Mouse (Mus musculus) intestine, embryonic 16.5 days (tissue): ENCODE results near the gene Myo1g. TPM values are rescaled to one million over a fixed set of nuclear protein-coding genes. Genes with fewer than 3 reads are reported as not detected.

Source experiments
- ATAC-seq: fragments of 200-750 bp; cut with Nextera tagmentation; 2 replicates; pipeline ENCODE4 v1.8.0; 2017; ENCODE audit warnings: moderate TSS enrichment, moderate library complexity
- H3K27ac ChIP-seq: fragments of 300-500 bp; sonication (generic); 2 replicates; pipeline ENCODE4 v1.5.1; 2014; ENCODE audit warnings: mild to moderate bottlenecking, low read length
- H3K27me3 ChIP-seq: fragments of 300-500 bp; sonication (generic); replicated peaks from 2 replicates; pipeline ENCODE4 v1.6.1; 2014; ENCODE audit warnings: low read length, control low read depth, mixed read lengths; ENCODE audit not compliant: control insufficient read depth, insufficient read depth
- H3K36me3 ChIP-seq: fragments of 300-500 bp; sonication (generic); 2 replicates; pipeline ENCODE4 v1.6.1; 2014; ENCODE audit warnings: low read length, control low read depth; ENCODE audit not compliant: control insufficient read depth, insufficient read depth
- H3K4me1 ChIP-seq: fragments of 300-500 bp; sonication (generic); 2 replicates; pipeline ENCODE4 v1.6.1; 2014; ENCODE audit warnings: low read length, control low read depth, mixed read lengths; ENCODE audit not compliant: control insufficient read depth, insufficient read depth
- H3K4me2 ChIP-seq: fragments of 300-500 bp; sonication (generic); 2 replicates; pipeline ENCODE4 v1.6.1; 2014; ENCODE audit warnings: low read depth, low read length, control low read depth
- H3K4me3 ChIP-seq: fragments of 300-500 bp; sonication (generic); 2 replicates; pipeline ENCODE4 v1.5.1; 2014; ENCODE audit warnings: mild to moderate bottlenecking, low read length
- H3K9ac ChIP-seq: fragments of 300-500 bp; sonication (generic); 2 replicates; pipeline ENCODE4 v1.6.1; 2014; ENCODE audit warnings: low read depth, low read length
- H3K9me3 ChIP-seq: fragments of 300-500 bp; sonication (generic); 2 replicates; pipeline ENCODE4 v1.6.1; 2016; ENCODE audit warnings: low read length, control low read depth; ENCODE audit not compliant: control insufficient read depth
- WGBS: fragments of 180-500 bp; shearing (Covaris S2); extraction: QIAGEN DNeasy Blood & Tissue Kit; methylation state at CpG from one replicate; pipeline ENCODE4 v1.1.7; 2014; 5-methylcytosine and 5-hydroxymethylcytosine counted together
- polyA plus RNA-seq: library from polyadenylated mRNA; unstranded; fragments of >200 nt; fragmentation: Nextera tagmentation; extraction: Ambion mirVana; gene quantifications from 2 replicates; pipeline ENCODE4 v1.2.1, GENCODE M21; 2015

The Myo1g gene
- polyA plus RNA-seq, 1 experiment from 2014 or later, result 2.3 TPM

GRCm38 (mm10) chr11:6504226-6504625 lies 16.5 kb downstream of the Myo1g start:
- WGBS, result 63% methylated on average over 3 of the region's 3 CpGs
- H3K9me3 ChIP-seq, result no peaks in the 10 kb centered on the region
- H3K9ac ChIP-seq, result no peak overlapping the region; the same call in 1 of the 2 replicates
- H3K36me3 ChIP-seq, result no peaks in the 10 kb centered on the region
- peak; percentile 15; the same call in 1 of the 2 replicates for ATAC-seq
- peak overlapping the region; percentile 3; the same call in 1 of the 2 replicates for H3K4me2 ChIP-seq
- no peaks in the 10 kb centered on the region for H3K27me3 ChIP-seq
- peak overlapping the region; percentile 69 for H3K27ac ChIP-seq
- peaks cover 3% of the 10 kb centered on the region; the same call in 1 of the 2 replicates for H3K4me1 ChIP-seq
- H3K4me3 ChIP-seq, result no peak overlapping the region

GRCm38 (mm10) chr11:6502506-6502905 lies 18.3 kb downstream of the Myo1g start:
- no peaks in the 10 kb centered on the region for H3K27me3 ChIP-seq
- ATAC-seq, result peak; percentile 67
- 85% methylated on average over 2 of the region's 2 CpGs for WGBS

GRCm38 (mm10) chr11:6497311-6497948 lies 23.3 kb downstream of the Myo1g start:
- H3K27ac ChIP-seq, result no peak overlapping the region
- ATAC-seq, result no peak
- H3K4me1 ChIP-seq, result no peaks in the 10 kb centered on the region
- H3K9me3 ChIP-seq, result no peaks in the 10 kb centered on the region
- no peaks in the 10 kb centered on the region for H3K27me3 ChIP-seq
- WGBS, result 78% methylated on average over 12 of the region's 12 CpGs
- H3K9ac ChIP-seq, result no peak overlapping the region
- no peak overlapping the region for H3K4me2 ChIP-seq
- H3K4me3 ChIP-seq, result no peak overlapping the region
- H3K36me3 ChIP-seq, result no peaks in the 10 kb centered on the region

More at GRCm38 (mm10) chr11:6502506-6502905, 18.3 kb downstream of the Myo1g start:
- H3K36me3 ChIP-seq, result no peaks in the 10 kb centered on the region
- H3K4me1 ChIP-seq, result peaks cover 3% of the 10 kb centered on the region; the same call in 1 of the 2 replicates
- no peak overlapping the region for H3K9ac ChIP-seq
- H3K9me3 ChIP-seq, result no peaks in the 10 kb centered on the region
- no peak overlapping the region for H3K4me3 ChIP-seq
- no peak overlapping the region for H3K27ac ChIP-seq
- H3K4me2 ChIP-seq, result no peak overlapping the region

GRCm38 (mm10) chr11:6489691-6490503 lies 30.9 kb downstream of the Myo1g start:
- WGBS, result 52% methylated on average over 6 of the region's 6 CpGs
- no peak overlapping the region for H3K4me3 ChIP-seq
- H3K9ac ChIP-seq, result no peak overlapping the region
- H3K4me2 ChIP-seq, result no peak overlapping the region
- no peaks in the 10 kb centered on the region for H3K9me3 ChIP-seq
- H3K27me3 ChIP-seq, result no peaks in the 10 kb centered on the region
- H3K36me3 ChIP-seq, result no peaks in the 10 kb centered on the region
- no peak overlapping the region for H3K27ac ChIP-seq
- peak; percentile 53; the same call in 1 of the 2 replicates for ATAC-seq
- 0 out of 2 replicates have a peak, but pooled peaks cover 5% of the 10 kb centered on the region for H3K4me1 ChIP-seq

- H3K27me3 ChIP-seq, result no peaks in the 10 kb centered on the region
- H3K4me3 ChIP-seq, result no peak overlapping the region
- 0 out of 2 replicates have a peak, but pooled peaks cover 5% of the 10 kb centered on the region for H3K4me1 ChIP-seq
- no peak overlapping the region for H3K27ac ChIP-seq
- WGBS, result 86% methylated on average over 7 of the region's 7 CpGs
- no peaks in the 10 kb centered on the region for H3K9me3 ChIP-seq
- H3K36me3 ChIP-seq, result no peaks in the 10 kb centered on the region
- no peak for ATAC-seq
- no peak overlapping the region for H3K4me2 ChIP-seq
- no peak overlapping the region for H3K9ac ChIP-seq
Measured at GRCm38 (mm10) chr11:6489257-6489656, 31.5 kb downstream of the Myo1g start.

GRCm38 (mm10) chr11:6488041-6488684 lies 32.6 kb downstream of the Myo1g start:
- WGBS, result 93% methylated on average over 5 of the region's 5 CpGs

GRCm38 (mm10) chr11:6487496-6487895 lies 33.3 kb downstream of the Myo1g start:
- Histone ChIP-seq H3K27me3 (no peaks in the 10 kb centered on the region), H3K4me2 (no peak overlapping the region), H3K9ac (no peak overlapping the region), H3K4me3 (no peak overlapping the region), H3K9me3 (no peaks in the 10 kb centered on the region), H3K4me1 (0 out of 2 replicates have a peak, but pooled peaks cover 5% of the 10 kb centered on the region), H3K36me3 (no peaks in the 10 kb centered on the region), H3K27ac (no peak overlapping the region)
- peak; percentile 53 for ATAC-seq
- WGBS, result 32% methylated on average over 7 of the region's 7 CpGs

More at GRCm38 (mm10) chr11:6488041-6488684, 32.6 kb downstream of the Myo1g start:
- H3K4me2 ChIP-seq, result no peak overlapping the region
- no peaks in the 10 kb centered on the region for H3K9me3 ChIP-seq
- no peaks in the 10 kb centered on the region for H3K36me3 ChIP-seq
- H3K4me1 ChIP-seq, result 0 out of 2 replicates have a peak, but pooled peaks cover 5% of the 10 kb centered on the region
- H3K27me3 ChIP-seq, result no peaks in the 10 kb centered on the region
- H3K27ac ChIP-seq, result no peak overlapping the region
- no peak overlapping the region for H3K4me3 ChIP-seq
- no peak for ATAC-seq
- no peak overlapping the region for H3K9ac ChIP-seq

- Histone ChIP-seq H3K27ac (no peak overlapping the region), H3K4me3 (no peak overlapping the region), H3K36me3 (no peaks in the 10 kb centered on the region), H3K4me2 (no peak overlapping the region), H3K9ac (no peak overlapping the region), H3K9me3 (no peaks in the 10 kb centered on the region), H3K4me1 (0 out of 2 replicates have a peak, but pooled peaks cover 5% of the 10 kb centered on the region), H3K27me3 (no peaks in the 10 kb centered on the region)
- ATAC-seq, result no peak
- 65% methylated on average over 6 of the region's 6 CpGs for WGBS
Measured at GRCm38 (mm10) chr11:6486916-6487315, 33.8 kb downstream of the Myo1g start.
